Mouse (Mus musculus) ES-Bruce4 (cell line): ENCODE measurements around the gene Usp6nl. TPM values are rescaled to one million over a fixed set of nuclear protein-coding genes. Genes with fewer than 3 reads are reported as not detected.

Source experiments
- H3K27ac ChIP-seq: 2 replicates; pipeline ENCODE4 v1.5.1; 2012; ENCODE audit warnings: low read length, inconsistent platforms; ENCODE audit not compliant: insufficient read depth
- H3K27me3 ChIP-seq: 2 replicates; pipeline ENCODE4 v1.6.1; 2012; ENCODE audit warnings: mild to moderate bottlenecking, low read length, inconsistent platforms; ENCODE audit not compliant: control insufficient read depth, poor library complexity, insufficient read depth, severe bottlenecking
- H3K36me3 ChIP-seq: 2 replicates; pipeline ENCODE4 v1.6.1; 2012; ENCODE audit warnings: inconsistent platforms, mild to moderate bottlenecking, low read length, moderate library complexity; ENCODE audit not compliant: control insufficient read depth, poor library complexity, insufficient read depth, severe bottlenecking
- H3K4me1 ChIP-seq: one replicate; pipeline ENCODE4 v1.8.1; 2011; ENCODE audit warnings: low read length; ENCODE audit not compliant: control insufficient read depth, insufficient read depth
- H3K4me3 ChIP-seq: 2 replicates; pipeline ENCODE4 v1.5.1; 2011; ENCODE audit warnings: low read depth, mild to moderate bottlenecking, low read length
- H3K9ac ChIP-seq: 2 replicates; pipeline ENCODE4 v1.6.1; 2012; ENCODE audit warnings: low read depth, mild to moderate bottlenecking, inconsistent platforms; ENCODE audit not compliant: poor library complexity, severe bottlenecking
- H3K9me3 ChIP-seq: replicated peaks from 2 replicates; pipeline ENCODE4 v1.6.1; 2012; ENCODE audit warnings: mild to moderate bottlenecking, low read length, inconsistent platforms; ENCODE audit not compliant: control insufficient read depth, poor library complexity, insufficient read depth, severe bottlenecking
- CTCF ChIP-seq: IDR thresholded peaks from one replicate; pipeline ENCODE4 v1.8.1; 2011; ENCODE audit warnings: low read depth, low read length
- EP300 ChIP-seq: IDR thresholded peaks from 2 replicates; pipeline ENCODE4 v1.6.1; 2011; ENCODE audit warnings: low read depth, low read length; ENCODE audit not compliant: insufficient read depth
- POLR2A ChIP-seq: IDR thresholded peaks from one replicate; pipeline ENCODE4 v1.8.1; 2011; ENCODE audit warnings: low read length; ENCODE audit not compliant: insufficient read depth
- polyA plus RNA-seq: library from polyadenylated mRNA; stranded (reverse); fragments of >200 nt; gene quantifications from 2 replicates; pipeline ENCODE4 v1.2.4, GENCODE M21; 2011; ENCODE audit warnings: low read depth; ENCODE audit not compliant: missing spikeins, insufficient read depth, insufficient read length

Gene Usp6nl
- polyA plus RNA-seq, 1 experiment = 29.5 TPM

- no peak overlapping the region for H3K4me3 ChIP-seq
- peaks cover 2% of the 10 kb centered on the region for H3K4me1 ChIP-seq
- TF ChIP-seq POLR2A (no peak), EP300 (no peak), CTCF (no peak)
- H3K9me3 ChIP-seq = no peaks in the 10 kb centered on the region
- H3K9ac ChIP-seq = no peak overlapping the region
- H3K27me3 ChIP-seq = no peaks in the 10 kb centered on the region
- no peak overlapping the region for H3K27ac ChIP-seq
- H3K36me3 ChIP-seq = no peaks in the 10 kb centered on the region
These were observed 57.9 kb downstream of the Usp6nl start for GRCm38 (mm10) chr2:6380401-6380800.

DNA sequence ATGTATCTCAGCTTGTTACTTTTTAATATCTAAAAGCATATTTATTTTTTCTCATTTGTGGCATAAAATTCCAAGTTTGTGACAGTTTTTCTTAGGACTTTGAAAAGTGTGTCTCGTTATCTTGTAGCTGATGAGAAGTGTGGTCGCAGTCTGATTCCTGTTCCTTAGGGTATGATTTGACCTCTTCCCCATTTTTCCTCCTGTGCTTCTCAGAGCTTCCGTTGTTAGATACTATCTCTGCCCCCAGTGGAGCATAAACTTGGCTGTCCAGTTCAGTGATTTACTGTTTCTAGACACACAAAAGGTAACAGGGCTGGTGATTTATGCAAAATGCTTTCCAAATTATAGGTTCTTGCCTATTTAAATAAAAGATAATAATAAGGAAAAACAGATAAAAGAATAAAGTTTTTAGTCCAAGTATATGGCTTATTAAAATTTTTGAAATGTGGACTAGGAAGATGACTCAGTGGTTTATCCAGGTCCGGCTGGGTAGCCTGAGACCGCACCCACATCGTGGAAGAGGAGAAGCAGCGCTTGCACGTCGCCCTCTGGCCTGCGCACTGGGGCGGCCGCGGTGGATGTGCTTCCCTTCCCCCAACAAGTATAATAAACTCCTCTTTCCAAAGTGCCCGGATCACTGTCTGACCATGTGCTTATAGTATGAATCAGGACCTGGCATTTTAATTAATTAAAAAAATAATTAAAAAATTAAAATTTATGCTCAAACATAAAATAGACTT lies 62.1 kb downstream of the Usp6nl start:
- no peaks in the 10 kb centered on the region for H3K4me1 ChIP-seq
- H3K9ac ChIP-seq = no peak overlapping the region
- TF ChIP-seq CTCF (no peak), EP300 (no peak), POLR2A (no peak)
- H3K27me3 ChIP-seq = no peaks in the 10 kb centered on the region
- H3K27ac ChIP-seq = no peak overlapping the region
- H3K4me3 ChIP-seq = no peak overlapping the region
- H3K9me3 ChIP-seq = no peaks in the 10 kb centered on the region
- H3K36me3 ChIP-seq = no peaks in the 10 kb centered on the region

- Histone ChIP-seq H3K4me1 (no peaks in the 10 kb centered on the region), H3K36me3 (no peaks in the 10 kb centered on the region), H3K27me3 (no peaks in the 10 kb centered on the region), H3K27ac (no peak overlapping the region), H3K4me3 (no peak overlapping the region), H3K9me3 (no peaks in the 10 kb centered on the region), H3K9ac (no peak overlapping the region)
- TF ChIP-seq EP300 = no peak
- TF ChIP-seq POLR2A = no peak
- TF ChIP-seq CTCF = no peak
These were observed 66.7 kb downstream of the Usp6nl start for GRCm38 (mm10) chr2:6389162-6389561.

- TF ChIP-seq EP300 (no peak), POLR2A (no peak), CTCF (no peak)
- no peaks in the 10 kb centered on the region for H3K9me3 ChIP-seq
- H3K27me3 ChIP-seq = no peaks in the 10 kb centered on the region
- no peaks in the 10 kb centered on the region for H3K4me1 ChIP-seq
- H3K9ac ChIP-seq = no peak overlapping the region
- no peak overlapping the region for H3K27ac ChIP-seq
- H3K36me3 ChIP-seq = no peaks in the 10 kb centered on the region
- no peak overlapping the region for H3K4me3 ChIP-seq
These were observed 68.8 kb downstream of the Usp6nl start for GRCm38 (mm10) chr2:6391261-6391660.

- no peak overlapping the region for H3K27ac ChIP-seq
- H3K4me1 ChIP-seq = no peaks in the 10 kb centered on the region
- no peak overlapping the region for H3K9ac ChIP-seq
- H3K27me3 ChIP-seq = no peaks in the 10 kb centered on the region
- no peaks in the 10 kb centered on the region for H3K9me3 ChIP-seq
- no peak for TF ChIP-seq CTCF
- no peak for TF ChIP-seq POLR2A
- no peak for TF ChIP-seq EP300
- no peak overlapping the region for H3K4me3 ChIP-seq
- no peaks in the 10 kb centered on the region for H3K36me3 ChIP-seq
These were observed 69.5 kb downstream of the Usp6nl start for GRCm38 (mm10) chr2:6391940-6392339.

- Histone ChIP-seq H3K9ac (no peak overlapping the region), H3K27ac (no peak overlapping the region), H3K36me3 (no peaks in the 10 kb centered on the region), H3K9me3 (no peaks in the 10 kb centered on the region), H3K27me3 (no peaks in the 10 kb centered on the region), H3K4me1 (no peaks in the 10 kb centered on the region), H3K4me3 (no peak overlapping the region)
- TF ChIP-seq EP300 = no peak
- TF ChIP-seq CTCF = no peak
- TF ChIP-seq POLR2A = no peak
These were observed 73.6 kb downstream of the Usp6nl start for GRCm38 (mm10) chr2:6395851-6396625.
